Mouse (Mus musculus) spleen, postnatal 36 days (tissue): ENCODE measurements around the gene Gm43302.
A peak's percentile ranks its signal among the peaks of the same experiment; 100 is the strongest.
"Not testable (repeated sequence)": the region's sequence is repeated elsewhere in the genome, so short reads cannot be mapped to it uniquely, and the experiment has no call there.

Experiments used
- DNase-seq, 2 experiments: peaks; one replicate each; pipeline ENCODE4 v3.0.0; 2022; ENCODE audit warnings: low spot score in 2 of 2, mixed read lengths in 1 of 2

Gm43302 gene

GRCm38 (mm10) chr5:105293226-105294165 lies at the start of gene Gm43302, which contains the start of gene Gbp6:
Gene Gm43302 (minus strand): TSS chr5:105293695.
Gene Gbp6 (minus strand): TSS chr5:105293698.
- peak in 1 of 2 experiments; percentile 11 for DNase-seq

DNA sequence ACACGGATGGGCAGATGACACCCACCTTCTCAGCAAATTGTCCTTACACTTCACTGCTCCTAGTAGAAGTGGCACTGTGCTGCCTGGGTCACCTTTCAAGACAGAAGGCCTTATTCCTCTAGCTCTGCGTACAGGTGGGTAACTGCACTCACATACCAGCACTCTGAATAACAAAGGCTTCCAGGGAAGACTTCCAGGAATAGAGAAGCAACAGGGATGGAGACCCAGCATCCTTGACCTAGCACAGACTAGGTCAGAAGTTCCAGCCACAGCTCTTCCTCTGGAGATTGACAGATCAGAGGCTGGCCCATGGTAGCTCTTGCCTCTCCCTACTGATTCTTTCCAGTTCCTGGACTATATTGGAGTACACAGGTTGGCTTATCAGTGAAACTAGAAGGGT lies 47.8 kb upstream of the Gm43302 start:
- no peak for DNase-seq

GRCm38 (mm10) chr5:105322543-105322942 lies 29.0 kb upstream of the Gm43302 start:
- DNase-seq = peak in 1 of 2 experiments; percentile 5

- no peak for DNase-seq
These were observed 17.4 kb upstream of the Gm43302 start for GRCm38 (mm10) chr5:105310941-105311340.

DNA sequence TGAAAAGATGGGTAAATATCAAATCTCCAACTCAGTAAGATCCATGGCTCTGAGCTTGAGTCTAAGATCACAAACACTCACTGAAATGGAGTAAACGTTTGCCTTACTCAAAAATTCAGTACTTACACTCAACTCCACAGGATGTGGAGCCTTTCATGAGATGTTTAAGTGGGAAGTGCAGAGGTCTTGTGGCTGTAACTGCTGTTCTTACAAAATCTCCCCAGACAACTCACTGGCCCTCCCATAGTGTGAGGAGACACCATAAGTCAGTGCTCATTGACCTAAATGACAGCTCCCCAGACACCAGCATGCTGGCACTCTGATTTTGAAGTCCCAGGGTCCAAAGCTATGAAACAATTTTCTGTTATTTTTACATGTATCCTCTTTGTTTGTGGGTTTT lies 15.7 kb upstream of the Gm43302 start:
- DNase-seq = not testable (repeated sequence)

- not testable (repeated sequence) for DNase-seq
These were observed 13.5 kb upstream of the Gm43302 start for GRCm38 (mm10) chr5:105306946-105307345.

GRCm38 (mm10) chr5:105306159-105306581 lies 12.7 kb upstream of the Gm43302 start:
- no peak for DNase-seq

DNA sequence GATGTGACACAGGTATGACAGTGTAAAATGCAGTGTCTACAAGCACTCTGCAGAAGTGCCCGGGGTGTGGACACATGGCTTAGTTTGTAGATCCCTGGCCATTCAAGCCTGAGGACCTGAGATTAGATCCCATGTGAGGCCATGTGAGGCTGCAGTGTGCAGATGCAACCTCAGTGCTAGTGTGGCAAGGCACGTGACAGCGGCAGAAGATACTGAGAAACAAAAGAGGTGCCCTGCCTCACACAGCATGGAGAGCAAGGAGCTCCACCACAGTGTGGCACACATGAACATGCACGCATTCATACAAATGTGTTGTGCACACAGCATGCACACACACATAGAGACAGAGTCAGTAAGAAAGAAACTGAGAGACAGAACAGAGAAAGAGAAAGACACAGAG lies 12.2 kb upstream of the Gm43302 start:
- not testable (repeated sequence) for DNase-seq

- no peak for DNase-seq
These were observed 8.5 kb upstream of the Gm43302 start for GRCm38 (mm10) chr5:105301963-105302362.

DNA sequence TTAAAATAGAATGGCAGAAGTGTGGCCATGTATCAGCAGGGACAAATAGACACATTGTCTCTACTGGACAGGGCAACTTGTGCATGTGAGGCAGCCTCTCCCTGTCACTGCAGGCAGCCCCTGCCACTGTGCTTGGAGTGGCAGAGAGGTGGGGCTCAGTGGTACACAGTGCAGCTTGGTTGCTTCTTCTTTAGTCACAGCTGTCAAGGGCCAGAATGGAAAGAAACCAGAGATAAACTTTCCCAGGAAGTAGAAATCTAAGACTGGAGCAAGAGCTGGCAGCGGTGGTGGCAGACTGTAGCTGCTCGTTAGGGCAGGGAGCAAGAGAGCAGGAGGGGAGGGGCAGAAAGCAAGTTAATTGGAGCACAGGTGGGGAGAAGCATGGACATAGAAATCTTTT lies 8.0 kb upstream of the Gm43302 start:
- no peak for DNase-seq

- DNase-seq = no peak
These were observed 2.3 kb upstream of the Gm43302 start for GRCm38 (mm10) chr5:105295746-105296145.

GRCm38 (mm10) chr5:105292492-105292891 lies 1.0 kb downstream of the Gm43302 start:
- no peak for DNase-seq

GRCm38 (mm10) chr5:105290921-105291320 lies 2.6 kb downstream of the Gm43302 start:
- not testable (repeated sequence) for DNase-seq

GRCm38 (mm10) chr5:105260673-105261072 lies 32.8 kb downstream of the Gm43302 start:
- DNase-seq = not testable (repeated sequence)

DNA sequence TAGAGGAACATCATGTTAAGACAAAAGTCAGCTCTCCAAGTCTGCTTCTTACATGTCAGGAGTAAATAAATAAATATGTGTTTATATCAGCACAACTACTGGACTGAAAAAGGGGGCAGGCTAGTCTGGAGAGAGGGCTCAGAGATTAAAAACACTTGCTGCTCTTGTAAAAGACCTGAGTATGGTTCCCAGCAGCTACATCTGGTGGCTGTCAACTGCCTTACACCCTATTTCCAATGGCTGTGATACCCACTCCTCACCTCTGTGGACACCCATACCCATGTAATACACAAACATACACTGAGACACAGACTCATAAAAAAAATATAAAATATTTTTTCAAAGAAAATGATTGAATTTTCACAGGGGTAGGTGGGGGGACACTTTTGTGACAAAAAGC lies 41.0 kb downstream of the Gm43302 start:
- DNase-seq = no peak

DNA sequence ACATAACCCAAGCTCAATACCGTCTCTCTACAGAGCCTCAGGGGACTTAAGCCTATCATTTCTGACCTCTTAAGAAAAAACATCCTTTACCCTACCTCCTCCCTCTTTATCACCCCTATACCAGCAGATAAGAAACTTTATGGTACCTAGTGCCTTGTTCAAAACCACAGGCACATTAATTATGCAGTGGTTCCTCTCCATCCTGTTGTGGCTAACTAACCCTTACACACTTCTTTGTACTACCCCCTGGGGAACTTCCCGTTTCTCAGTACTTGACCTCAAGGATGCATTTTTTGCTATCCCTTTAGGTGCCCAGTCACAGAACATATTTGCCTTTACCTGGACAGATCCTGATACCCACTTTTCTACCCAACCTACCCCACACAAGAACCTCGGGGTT lies 48.8 kb downstream of the Gm43302 start:
- DNase-seq = not testable (repeated sequence)

DNA sequence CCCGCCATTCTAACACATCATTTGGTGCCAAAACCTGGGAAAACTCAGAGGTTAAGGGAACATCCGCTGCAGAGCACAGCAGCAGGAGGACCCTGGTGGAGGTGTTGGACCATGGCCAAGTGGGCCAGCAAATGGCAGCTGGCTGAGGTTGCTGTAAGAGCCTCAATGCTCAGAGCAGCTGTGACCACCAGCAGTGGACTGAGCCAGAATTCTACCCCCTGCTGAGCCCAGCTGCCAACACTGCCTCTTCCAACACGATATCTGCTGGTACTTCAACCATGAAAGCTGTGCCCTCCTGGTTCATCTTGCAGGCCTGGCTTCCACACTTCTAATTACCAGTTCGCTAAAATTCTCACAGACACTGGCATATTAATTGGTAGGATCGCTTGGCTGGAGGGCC lies 52.5 kb downstream of the Gm43302 start:
- DNase-seq = not testable (repeated sequence)

GRCm38 (mm10) chr5:105239483-105240047 lies 53.9 kb downstream of the Gm43302 start, which contains the start of gene Gbp10:
Gene Gbp10 (minus strand): TSS chr5:105239533.
- peak; percentile 2 to 3 for DNase-seq

DNA sequence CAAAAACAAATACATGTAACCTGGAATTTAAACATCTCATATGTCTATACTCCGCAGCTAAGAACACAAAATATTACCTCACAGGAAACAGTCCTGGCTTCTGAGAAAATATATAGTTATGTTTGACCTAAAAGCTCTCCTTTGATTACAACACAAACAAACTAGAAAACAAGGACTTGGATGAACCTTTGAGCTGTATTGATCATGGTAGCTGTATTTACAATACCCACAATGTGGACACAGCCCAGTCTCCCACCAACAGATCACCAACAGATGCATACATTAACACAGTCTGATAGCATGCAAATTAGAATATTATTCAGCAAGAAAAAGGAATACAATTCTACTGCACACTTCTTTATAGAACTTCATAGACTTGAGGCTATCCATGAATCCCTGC lies 55.1 kb downstream of the Gm43302 start:
- not testable (repeated sequence) for DNase-seq

GRCm38 (mm10) chr5:105236040-105236439 lies 57.5 kb downstream of the Gm43302 start:
- DNase-seq = not testable (repeated sequence)

GRCm38 (mm10) chr5:105208957-105209356 lies 84.5 kb downstream of the Gm43302 start:
- DNase-seq = not testable (repeated sequence)

DNA sequence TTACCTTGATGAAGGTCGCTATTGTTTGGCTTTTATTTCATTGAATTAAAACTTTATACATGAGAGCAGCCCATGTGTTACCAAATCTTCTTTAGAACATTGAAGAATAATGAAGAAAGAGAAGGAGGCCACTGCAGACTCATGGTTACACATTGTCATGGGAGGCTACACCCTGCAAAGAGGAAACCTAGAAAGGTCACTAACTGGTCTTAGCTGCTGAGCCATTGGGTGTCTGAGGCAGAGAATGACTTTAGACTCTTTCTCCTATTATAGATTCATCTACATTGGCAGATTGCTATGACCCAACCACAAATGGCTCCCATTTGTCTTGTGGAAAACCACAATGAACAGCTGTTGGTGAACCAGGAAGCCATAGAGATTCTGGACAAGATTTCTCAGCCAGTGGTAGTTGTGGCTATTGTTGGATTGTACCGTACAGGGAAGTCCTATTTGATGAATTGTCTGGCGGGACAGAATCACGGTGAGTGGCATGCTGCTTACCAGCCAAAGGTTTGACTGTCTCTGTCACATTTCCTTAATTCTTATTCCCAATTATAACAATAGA lies 92.6 kb downstream of the Gm43302 start:
- not testable (repeated sequence) for DNase-seq
